Mouse (Mus musculus): ENCODE results near the gene Rab26.

Rab26 gene

GRCm38 (mm10) chr17:24548435-24548834, 14.4 kb upstream of the Rab26 start:
- no peak for DNase-seq (ENCODE audit: low read depth, low spot score)

GRCm38 (mm10) chr17:24546234-24546633, 12.2 kb upstream of the Rab26 start:
- no peak for DNase-seq (ENCODE audit: low read depth, low spot score)

GRCm38 (mm10) chr17:24545247-24545646, 11.2 kb upstream of the Rab26 start:
- DNase-seq (ENCODE audit: low read depth, low spot score) = no peak

- DNase-seq (ENCODE audit: low read depth, low spot score) = no peak
Observed at GRCm38 (mm10) chr17:24544613-24545012, 10.6 kb upstream of the Rab26 start.

GRCm38 (mm10) chr17:24540375-24540774, 6.4 kb upstream of the Rab26 start:
- DNase-seq (ENCODE audit: low read depth, low spot score) = no peak

GRCm38 (mm10) chr17:24538950-24539349, 4.9 kb upstream of the Rab26 start:
- peak; percentile 49 for DNase-seq (ENCODE audit: low read depth, low spot score)

GRCm38 (mm10) chr17:24537536-24537935, 3.5 kb upstream of the Rab26 start:
- no peak for DNase-seq (ENCODE audit: low read depth, low spot score)

- no peak for DNase-seq (ENCODE audit: low read depth, low spot score)
Observed at GRCm38 (mm10) chr17:24535300-24535699, 1.3 kb upstream of the Rab26 start.

- DNase-seq (ENCODE audit: low read depth, low spot score) = peak; percentile 77
Observed at GRCm38 (mm10) chr17:24533099-24533992, 664 bp downstream of the Rab26 start.

- DNase-seq (ENCODE audit: low read depth, low spot score) = no peak
Observed at GRCm38 (mm10) chr17:24532045-24532444, 2.0 kb downstream of the Rab26 start.

GRCm38 (mm10) chr17:24531064-24531463, 2.9 kb downstream of the Rab26 start:
- DNase-seq (ENCODE audit: low read depth, low spot score) = no peak

GRCm38 (mm10) chr17:24530361-24531050, 3.5 kb downstream of the Rab26 start:
- DNase-seq (ENCODE audit: low read depth, low spot score) = no peak

- DNase-seq (ENCODE audit: low read depth, low spot score) = no peak
Observed at GRCm38 (mm10) chr17:24529883-24530282, 4.1 kb downstream of the Rab26 start.

- DNase-seq (ENCODE audit: low read depth, low spot score) = peak; percentile 79
Observed at GRCm38 (mm10) chr17:24529007-24529451, 5.0 kb downstream of the Rab26 start.

GRCm38 (mm10) chr17:24528560-24528918, 5.5 kb downstream of the Rab26 start:
- DNase-seq (ENCODE audit: low read depth, low spot score) = no peak

GRCm38 (mm10) chr17:24527723-24528559, 6.1 kb downstream of the Rab26 start, which contains the start of gene Traf7:
Gene Traf7 (minus strand): TSS chr17:24527938.
- peak; percentile 100 for DNase-seq (ENCODE audit: low read depth, low spot score)

- DNase-seq (ENCODE audit: low read depth, low spot score) = no peak
Observed at GRCm38 (mm10) chr17:24527315-24527714, 6.7 kb downstream of the Rab26 start.

GRCm38 (mm10) chr17:24524734-24525133, 9.3 kb downstream of the Rab26 start:
- DNase-seq (ENCODE audit: low read depth, low spot score) = no peak

- no peak for DNase-seq (ENCODE audit: low read depth, low spot score)
Observed at GRCm38 (mm10) chr17:24520450-24520849, 13.6 kb downstream of the Rab26 start.

- DNase-seq (ENCODE audit: low read depth, low spot score) = no peak
Observed at GRCm38 (mm10) chr17:24514270-24515257, 19.4 kb downstream of the Rab26 start.

- no peak for DNase-seq (ENCODE audit: low read depth, low spot score)
Observed at GRCm38 (mm10) chr17:24513609-24514008, 20.4 kb downstream of the Rab26 start.
